Mouse (Mus musculus): Measurements from ENCODE around the gene Rapgef2.

Gene Rapgef2

GRCm38 (mm10) chr3:79023735-79024328 is 262.5 kb downstream of the Rapgef2 start:
- DNase-seq (ENCODE audit: low read depth), result no peak

- DNase-seq (ENCODE audit: low read depth), result no peak
These were observed 263.6 kb downstream of the Rapgef2 start for GRCm38 (mm10) chr3:79022690-79023089.

GRCm38 (mm10) chr3:79017440-79017839 is 268.9 kb downstream of the Rapgef2 start:
- no peak for DNase-seq (ENCODE audit: low read depth)

GRCm38 (mm10) chr3:79016830-79017229 is 269.5 kb downstream of the Rapgef2 start:
- DNase-seq (ENCODE audit: low read depth), result no peak

DNA sequence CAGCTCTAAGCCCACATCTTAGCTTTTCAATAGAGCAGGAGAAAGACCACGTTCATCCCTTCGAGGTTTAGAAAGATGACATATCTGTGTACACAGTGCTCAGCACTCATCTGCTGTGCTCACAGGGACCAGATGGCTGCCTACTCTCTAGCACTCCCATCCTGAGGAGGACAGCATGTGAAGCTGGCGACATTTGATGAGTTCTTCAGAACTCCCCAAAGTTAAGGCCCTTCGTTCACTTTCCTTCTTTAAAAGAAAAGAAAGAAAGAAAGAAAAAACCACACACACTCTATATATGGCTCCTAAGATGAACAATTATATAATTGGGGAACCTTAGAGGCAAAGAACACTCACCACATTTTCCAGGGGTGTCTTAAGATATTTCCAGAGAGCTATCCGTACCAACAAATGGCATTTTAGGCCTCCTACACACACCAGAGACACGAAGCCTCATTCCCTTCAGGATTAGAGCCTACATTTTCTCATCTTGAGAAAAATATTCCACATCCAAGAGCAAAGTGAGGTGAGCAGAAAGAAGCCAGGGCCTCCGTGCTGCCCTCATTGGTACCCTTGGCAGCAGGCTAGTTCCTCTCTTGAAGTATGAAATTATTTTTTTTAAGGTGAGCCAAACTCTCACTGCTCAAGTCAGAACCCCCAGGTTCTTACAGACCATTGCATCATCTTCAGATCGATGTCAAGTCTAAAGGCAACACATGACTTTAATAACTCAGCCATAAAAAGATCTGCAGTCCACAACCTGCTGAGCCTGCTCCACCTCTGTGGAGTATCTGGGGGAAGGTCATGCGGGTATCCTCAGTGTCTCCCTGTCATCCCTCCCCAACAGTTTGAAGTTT is 270.5 kb downstream of the Rapgef2 start:
- no peak for DNase-seq (ENCODE audit: low read depth)
